Mouse (Mus musculus) olfactory bulb, adult 2 months (tissue): Measurements from ENCODE around the gene Tmbim1.

Experiments used
- CTCF ChIP-seq: fragments of 200-500 bp; IDR thresholded peaks from 2 replicates; pipeline ENCODE4 v1.5.1; 2012; ENCODE audit warnings: low read depth, mild to moderate bottlenecking, low read length, moderate library complexity; ENCODE audit not compliant: insufficient read depth
- POLR2A ChIP-seq: fragments of 200-500 bp; IDR thresholded peaks from 2 replicates; pipeline ENCODE4 v1.6.1; 2012; ENCODE audit warnings: mild to moderate bottlenecking, low read depth, low read length, moderate library complexity; ENCODE audit not compliant: insufficient read depth

DNA sequence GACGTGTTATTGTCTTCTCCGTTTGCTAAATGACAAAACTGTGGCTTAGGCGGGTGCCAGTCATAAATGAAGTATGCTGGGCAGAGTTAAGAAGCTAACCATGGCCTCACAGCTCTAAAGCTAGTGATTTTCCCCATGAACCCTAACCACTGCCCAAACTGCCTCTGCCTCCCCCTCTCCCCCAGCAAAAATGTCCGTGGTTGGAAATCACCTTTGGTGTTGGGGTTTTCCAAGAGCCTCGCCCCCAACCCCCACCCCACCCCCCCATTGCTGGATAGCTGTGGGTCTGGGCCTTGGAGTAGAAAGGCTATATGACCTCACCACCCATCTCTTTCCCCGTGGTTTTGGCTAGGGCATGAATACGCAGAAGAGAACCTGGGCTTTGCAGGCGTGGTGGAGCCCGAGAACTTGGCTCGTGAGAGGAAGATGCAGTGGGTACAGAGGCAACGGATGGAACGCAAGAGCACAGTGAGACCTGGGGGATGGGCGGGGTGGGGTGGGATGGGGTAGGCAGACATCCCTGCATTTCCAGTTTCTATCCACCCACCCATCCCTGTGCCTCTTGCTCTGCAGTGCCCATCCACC, 45.9 kb upstream of the Tmbim1 start:
- TF ChIP-seq CTCF (no peak), POLR2A (no peak)
